Mouse (Mus musculus): ENCODE results near the gene Rfesd.

GRCm38 (mm10) chr13:76056261-76056724 is 37.8 kb upstream of the Rfesd start:
- TF ChIP-seq TAL1 (IDR thresholded peaks at IDR 0.05; ENCODE audit: low read length) = no peak
- peak; percentile 9; the same call in 1 of the 2 replicates for TF ChIP-seq GATA1 (IDR thresholded peaks at IDR 0.05; ENCODE audit: low read length)
